In the genomic region with DNA sequence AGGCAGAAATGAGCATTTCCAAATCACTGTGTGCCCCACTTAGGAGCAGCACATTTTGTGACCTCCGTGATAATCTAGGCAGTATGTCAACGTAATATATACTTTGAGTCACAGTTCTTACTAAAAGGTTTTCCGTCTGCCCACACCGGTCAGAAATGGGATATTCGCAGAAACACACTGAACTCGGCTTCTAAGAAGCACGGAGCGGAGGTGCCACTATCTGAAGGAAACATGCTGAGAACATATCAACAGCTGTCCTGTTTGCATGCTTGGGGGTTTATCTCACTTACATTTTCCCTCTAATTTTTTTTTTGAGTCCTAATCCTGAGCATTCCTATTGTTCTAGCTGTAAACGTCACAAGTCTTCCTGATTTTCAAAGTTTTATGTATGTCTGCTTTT, we compare ENCODE assay signal across 16 mouse cellular contexts.
DNase-seq lines count a peak whose midpoint lies in the region; ATAC-seq and TF ChIP-seq lines count a peak whose summit lies in the region.
"Had no signal": no experiment of that assay in that cellular context is flagged by ENCODE, and none has a peak within 500 bp of the region (broad histone marks: within the 10 kb centered on the region; RNA-seq: fewer than 3 reads in every experiment).

No protein-coding gene starts in this region.

- H3K4me1 ChIP-seq in neural tube, embryonic 15.5 days: peaks cover 54% of the 10 kb centered on the region
- H3K4me1 ChIP-seq in liver, embryonic 14.5 days (replicated peaks; ENCODE audit: control insufficient read depth in 2 of 2, insufficient read depth in 2 of 2, low read length in 1 of 2): peaks cover 18 to 43% of the 10 kb centered on the region in 2 experiments
- no peaks in the 10 kb centered on the region for H3K4me1 ChIP-seq in stomach, postnatal 0 days (replicated peaks; ENCODE audit: control insufficient read depth, insufficient read depth)

- 0 out of 2 replicates have a peak overlapping the region, but pooled peaks have one; percentile 5 for H3K27ac ChIP-seq in neural tube, embryonic 15.5 days (replicated peaks)
- no peak overlapping the region for H3K27ac ChIP-seq in liver, embryonic 14.5 days
- no peak overlapping the region for H3K27ac ChIP-seq in stomach, postnatal 0 days (replicated peaks)
- H3K27ac ChIP-seq: embryonic facial prominence, embryonic 12.5 days; forebrain, embryonic 15.5 days; heart, embryonic 13.5 days had no signal

- no peak overlapping the region for H3K9ac ChIP-seq in neural tube, embryonic 15.5 days (replicated peaks)
- H3K9ac ChIP-seq in liver, embryonic 14.5 days (replicated peaks): no peak overlapping the region
- no peak overlapping the region for H3K9ac ChIP-seq in stomach, postnatal 0 days (ENCODE audit: low read length)
- H3K9ac ChIP-seq: embryonic facial prominence, embryonic 12.5 days; forebrain, embryonic 15.5 days; heart, embryonic 13.5 days; hindbrain, embryonic 15.5 days had no signal

- intact Hi-C loops in gastrocnemius, postnatal 36 days (cut with DNase I): no loop called here

- H3K4me3 ChIP-seq in neural tube, embryonic 15.5 days (replicated peaks): no peak overlapping the region
- H3K4me3 ChIP-seq in liver, embryonic 14.5 days (ENCODE audit: insufficient read depth in 1 of 2, low read depth in 2 of 2, low read length in 2 of 2): no peak overlapping the region
- H3K4me3 ChIP-seq in stomach, postnatal 0 days (ENCODE audit: low read depth, low read length): no peak overlapping the region
- H3K4me3 ChIP-seq: embryonic facial prominence, embryonic 12.5 days; forebrain, embryonic 15.5 days; heart, embryonic 13.5 days; hindbrain, embryonic 15.5 days had no signal

- H3K4me2 ChIP-seq in neural tube, embryonic 15.5 days: no peak overlapping the region
- H3K4me2 ChIP-seq in liver, embryonic 14.5 days (ENCODE audit: low read depth): peak overlapping the region; percentile 21; the same call in 1 of the 2 replicates
- no peak overlapping the region for H3K4me2 ChIP-seq in stomach, postnatal 0 days (replicated peaks; ENCODE audit: low read depth)
- H3K4me2 ChIP-seq: embryonic facial prominence, embryonic 12.5 days; forebrain, embryonic 15.5 days; heart, embryonic 13.5 days; hindbrain, embryonic 15.5 days had no signal

- TF ChIP-seq EP300 in liver, embryonic 14.5 days (IDR thresholded peaks at IDR 0.05; ENCODE audit: low read depth): peak; percentile 64
- TF ChIP-seq EP300 in stomach, postnatal 0 days (optimal IDR thresholded peaks at IDR 0.05): no peak

- no peaks in the 10 kb centered on the region for H3K27me3 ChIP-seq in neural tube, embryonic 15.5 days (replicated peaks)
- H3K27me3 ChIP-seq in liver, embryonic 14.5 days (ENCODE audit: control insufficient read depth, insufficient read depth, low read length): no peaks in the 10 kb centered on the region
- H3K27me3 ChIP-seq in stomach, postnatal 0 days (ENCODE audit: control insufficient read depth, insufficient read depth, low read length): no peaks in the 10 kb centered on the region
- H3K27me3 ChIP-seq: embryonic facial prominence, embryonic 12.5 days; forebrain, embryonic 15.5 days; hindbrain, embryonic 15.5 days had no signal

- DNase-seq in neural tube, embryonic 10.5 days (ENCODE audit: extremely low spot score, low spot score): no peak
- peak; percentile 62 for DNase-seq in liver
- peak; percentile 30 to 53 (median 46) for DNase-seq in liver, embryonic 14.5 days (ENCODE audit: low read depth in 3 of 3, low spot score in 3 of 3)
- DNase-seq in thymus, postnatal 36 days: no peak
- no peak for DNase-seq in stomach, postnatal 0 days (ENCODE audit: low spot score)
- DNase-seq in gastrocnemius, postnatal 36 days: no peak
- DNase-seq: cerebellum, adult 11-12 months; cerebellum, adult 9-10 months; cerebellum, postnatal 25 days; gastrocnemius, postnatal 14 days; heart, postnatal 14 days had no signal

- no peak for ATAC-seq in neural tube, embryonic 15.5 days (ENCODE audit: low FRiP score)
- peak; percentile 80; the same call in 1 of the 2 replicates for ATAC-seq in liver, embryonic 14.5 days (ENCODE audit: insufficient read depth)
- no peak for ATAC-seq in stomach, postnatal 0 days (ENCODE audit: low FRiP score, low TSS enrichment)
- ATAC-seq: forebrain, embryonic 15.5 days had no signal

- H3K36me3 ChIP-seq in neural tube, embryonic 15.5 days: no peaks in the 10 kb centered on the region
- H3K36me3 ChIP-seq in liver, embryonic 14.5 days (replicated peaks; ENCODE audit: control insufficient read depth, insufficient read depth, low read depth): no peaks in the 10 kb centered on the region
- H3K36me3 ChIP-seq in stomach, postnatal 0 days (ENCODE audit: control insufficient read depth, insufficient read depth, low read length): no peaks in the 10 kb centered on the region
- H3K36me3 ChIP-seq: embryonic facial prominence, embryonic 12.5 days; forebrain, embryonic 15.5 days; heart, embryonic 13.5 days; hindbrain, embryonic 15.5 days had no signal

- H3K9me3 ChIP-seq in neural tube, embryonic 15.5 days (replicated peaks): no peaks in the 10 kb centered on the region
- H3K9me3 ChIP-seq in liver, embryonic 14.5 days (ENCODE audit: control insufficient read depth, low read length): no peaks in the 10 kb centered on the region
- no peaks in the 10 kb centered on the region for H3K9me3 ChIP-seq in stomach, postnatal 0 days (ENCODE audit: control insufficient read depth, low read length)
- H3K9me3 ChIP-seq: embryonic facial prominence, embryonic 12.5 days; forebrain, embryonic 15.5 days; heart, embryonic 13.5 days; hindbrain, embryonic 15.5 days had no signal

- no peak for TF ChIP-seq CTCF in liver, embryonic 14.5 days (IDR thresholded peaks at IDR 0.05; ENCODE audit: low read depth)
- no peak for TF ChIP-seq CTCF in stomach, postnatal 0 days (IDR thresholded peaks at IDR 0.05; ENCODE audit: low read depth)

- 88% methylated on average over 9 of the region's 9 CpGs for WGBS in neural tube, embryonic 15.5 days
- WGBS in liver, embryonic 14.5 days (ENCODE audit: insufficient replicate concordance): 20% methylated on average over 9 of the region's 9 CpGs
- WGBS in stomach, postnatal 0 days: 57% methylated on average over 9 of the region's 9 CpGs

Comparison
In these comparisons a context has a peak if more than half of its experiments do, and no peak if none do; other contexts are left out.
1. DNase-seq: peak in liver (single experiment) and liver, embryonic 14.5 days (3 of 3); none in neural tube, embryonic 10.5 days (single experiment), thymus, postnatal 36 days (0 of 2), stomach, postnatal 0 days (single experiment) and gastrocnemius, postnatal 36 days (0 of 2).